Mouse (Mus musculus) heart, postnatal 0 days (tissue): Measurements from ENCODE around the gene Tmed6.

ENCODE experiments used
- CTCF ChIP-seq: IDR thresholded peaks from 2 replicates; pipeline ENCODE4 v1.5.1; 2016; ENCODE audit warnings: antibody characterized with exemption, control low read depth, low read depth
- EP300 ChIP-seq: IDR thresholded peaks from 2 replicates; pipeline ENCODE4 v1.6.1; 2016; ENCODE audit warnings: antibody characterized with exemption, low read depth

DNA sequence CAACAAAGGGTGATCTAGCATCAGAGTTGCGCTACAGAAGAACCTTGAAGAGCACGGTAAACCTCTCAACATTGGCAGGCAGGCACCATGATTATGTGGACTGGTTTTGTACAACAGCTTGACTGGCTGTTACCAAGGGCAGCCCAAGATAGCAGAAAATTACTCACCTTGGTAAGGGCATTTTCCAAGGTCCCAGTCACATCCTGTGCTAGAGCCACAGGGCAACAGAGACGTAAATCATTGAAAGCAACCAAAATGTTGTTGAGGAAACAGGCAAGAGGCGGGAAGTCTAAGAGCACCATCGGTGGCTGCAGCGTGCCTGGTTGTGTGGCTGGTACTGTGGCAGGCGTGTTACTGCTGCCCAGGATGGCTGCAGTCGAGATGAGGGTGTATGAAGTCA is 13.4 kb downstream of the Tmed6 start:
- no peak for TF ChIP-seq CTCF
- no peak for TF ChIP-seq EP300
